Comparison of ENCODE assay signal across 8 mouse cellular contexts in genomic region chr1:155048947-155049346, GRCm38 (mm10). TPM values are rescaled to one million over a fixed set of nuclear protein-coding genes. Genes with fewer than 3 reads are reported as not detected.
DNase-seq lines count a peak whose midpoint lies in the region; ATAC-seq and TF ChIP-seq lines count a peak whose summit lies in the region.

No protein-coding gene starts in this region.

- no peaks in the 10 kb centered on the region for H3K36me3 ChIP-seq in hindbrain, postnatal 0 days (ENCODE audit: insufficient read depth, low read length)

- no peak overlapping the region for H3K27ac ChIP-seq in hindbrain, postnatal 0 days

- H3K4me1 ChIP-seq in hindbrain, postnatal 0 days (ENCODE audit: insufficient read depth, low read length), result peaks cover 26% of the 10 kb centered on the region

- no peak overlapping the region for H3K9ac ChIP-seq in hindbrain, postnatal 0 days (replicated peaks; ENCODE audit: low read length)

- peak; percentile 64 for DNase-seq in R1 (ENCODE audit: low read depth, low spot score)
- DNase-seq in cerebellum, postnatal 36 days, result peak; percentile 95 to 98
- peak; percentile 93 for DNase-seq in gastrocnemius, adult 18-20 months (ENCODE audit: low spot score)
- peak; percentile 94 for DNase-seq in hindbrain, postnatal 0 days (ENCODE audit: low spot score)
- DNase-seq in left cerebral cortex, adult 18-20 months (ENCODE audit: low spot score in 2 of 2), result peak; percentile 92 to 99
- DNase-seq in right cerebral cortex, adult 18-20 months, result peak; percentile 91
- peak; percentile 91 for DNase-seq in urinary bladder, postnatal 10 days (ENCODE audit: low spot score)

- no peak overlapping the region for H3K4me3 ChIP-seq in hindbrain, postnatal 0 days (ENCODE audit: low read length)

- no peaks in the 10 kb centered on the region for H3K9me3 ChIP-seq in hindbrain, postnatal 0 days (ENCODE audit: low read length)

- TF ChIP-seq CTCF in hindbrain, postnatal 0 days (IDR thresholded peaks at IDR 0.05; ENCODE audit: low read depth), result peak; percentile 99

- WGBS in hindbrain, postnatal 0 days, result 8% methylated on average over 5 of the region's 5 CpGs

- peak; percentile 83 for ATAC-seq in hindbrain, postnatal 0 days
- peak; percentile 68 for ATAC-seq in megakaryocyte, adult 5-6 weeks (ENCODE audit: poor library complexity, severe bottlenecking)

- H3K4me2 ChIP-seq in hindbrain, postnatal 0 days (ENCODE audit: low read depth, low read length), result no peak overlapping the region

- no peaks in the 10 kb centered on the region for H3K27me3 ChIP-seq in hindbrain, postnatal 0 days (ENCODE audit: insufficient read depth, low read length)

RNA-seq across cellular contexts. Expression of gene Ier5, which starts 50.5 kb away (rescaled TPM):
- 10 to 100 TPM in 1 of 2 experiments, 1 to 10 TPM in 1; 4.7 to 19.4 TPM for total RNA-seq in gastrocnemius, adult 18-20 months (2021)
- 51.4 and 60.5 TPM in 2 replicates for total RNA-seq in hindbrain, postnatal 0 days (2014; rRNA removed)
- polyA plus RNA-seq in hindbrain, postnatal 0 days (2015; fragmentation: Nextera tagmentation; extraction: Ambion mirVana), result 5.2 and 5.7 TPM in 2 replicates
- 10 to 100 TPM; 76.3 to 83.2 TPM for total RNA-seq in left cerebral cortex, adult 18-20 months (2021)
- 58.4 and 62.3 TPM in 2 replicates for total RNA-seq in megakaryocyte, adult 5-6 weeks (2015)
- total RNA-seq in megakaryocyte, adult 5-6 weeks (2017), result 35.4 and 38.3 TPM in 2 replicates
